Mouse (Mus musculus) ZHBTc4 (cell line): Measurements from ENCODE around the gene Rbm25.

Source experiments
- DNase-seq: peaks from one replicate; pipeline ENCODE4 v3.0.0-alpha.2; 2011; ENCODE audit warnings: low read depth, low spot score

Rbm25 gene

DNA sequence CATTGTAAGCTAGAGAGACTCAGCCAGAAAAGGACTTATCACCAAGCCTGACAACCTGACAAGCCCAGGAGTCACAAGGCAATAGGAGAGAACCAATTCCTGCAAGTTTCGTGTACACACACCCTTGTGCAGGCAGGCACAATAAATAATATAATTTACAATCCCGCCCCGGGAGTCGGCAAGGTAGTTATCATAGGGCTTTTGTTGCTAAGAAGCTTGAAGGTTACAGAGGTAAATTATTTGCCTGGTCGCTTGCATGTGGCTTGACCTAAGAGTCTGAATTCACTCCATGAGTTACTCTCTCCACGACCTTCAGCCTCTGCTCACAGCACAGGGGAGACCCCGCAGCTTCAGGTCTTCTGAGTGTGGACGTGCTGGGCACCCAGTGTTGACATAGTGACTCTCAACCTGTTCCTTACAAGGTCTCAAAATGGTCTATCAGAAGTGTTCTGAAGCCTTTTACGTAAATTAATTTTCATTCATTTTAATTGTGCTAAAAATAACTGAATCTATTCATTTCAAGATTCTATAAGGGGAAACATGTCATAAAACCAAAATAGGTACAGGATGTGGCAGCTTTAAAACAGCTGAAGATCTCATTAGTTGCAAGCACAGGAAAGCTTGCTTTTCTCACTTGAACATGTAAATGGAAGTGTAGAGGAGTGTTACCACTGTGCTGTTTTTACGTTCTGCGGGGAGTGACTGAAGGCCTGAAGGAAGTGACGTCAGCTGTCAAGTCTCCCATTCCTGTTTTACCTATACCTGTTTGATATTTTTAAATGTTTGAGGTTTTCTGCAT, 95.7 kb downstream of the Rbm25 start:
- no peak for DNase-seq

GRCm38 (mm10) chr12:83732225-83732624, 101.2 kb downstream of the Rbm25 start:
- DNase-seq = no peak
